Mouse (Mus musculus): Measurements from ENCODE around the gene Hadhb.

DNA sequence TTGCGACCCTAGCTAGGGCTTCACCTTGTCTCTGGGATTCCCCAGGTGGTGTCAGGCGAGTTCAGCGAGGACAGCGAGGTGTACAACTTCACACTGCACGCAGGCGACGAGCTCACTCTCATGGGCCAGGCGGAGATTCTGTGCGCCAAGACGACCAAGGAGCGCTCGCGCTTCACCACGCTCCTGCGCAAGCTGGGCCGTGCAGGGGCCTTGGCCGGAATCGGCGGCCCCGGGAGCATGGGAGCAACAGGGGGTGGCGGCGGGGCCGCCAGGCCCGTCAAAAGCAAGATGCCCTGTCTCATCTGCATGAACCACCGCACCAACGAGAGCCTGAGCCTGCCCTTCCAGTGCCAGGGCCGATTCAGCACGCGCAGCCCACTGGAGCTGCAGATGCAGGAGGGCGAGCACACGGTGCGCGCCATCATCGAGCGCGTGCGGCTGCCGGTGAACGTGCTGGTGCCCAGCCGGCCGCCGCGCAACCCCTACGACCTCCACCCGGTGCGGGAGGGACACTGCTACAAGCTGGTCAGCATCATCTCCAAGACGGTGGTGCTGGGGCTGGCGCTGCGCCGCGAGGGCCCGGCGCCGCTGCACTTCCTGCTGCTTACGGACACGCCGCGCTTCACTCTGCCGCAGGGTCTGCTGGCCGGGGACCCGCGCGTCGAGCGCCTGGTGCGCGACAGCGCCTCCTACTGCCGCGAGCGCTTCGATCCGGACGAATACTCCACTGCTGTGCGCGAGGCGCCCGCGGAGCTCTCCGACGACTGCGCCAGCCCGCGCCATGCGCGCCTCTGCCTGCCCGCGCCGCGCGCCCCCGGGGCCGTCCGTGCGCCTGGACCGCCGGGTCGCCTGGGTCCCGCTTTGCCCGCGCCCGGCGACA is 40.9 kb upstream of the Hadhb start:
- TF ChIP-seq GATA1 (IDR thresholded peaks at IDR 0.05; ENCODE audit: borderline replicate concordance, low read length) (no peak), TAL1 (conservative IDR thresholded peaks at IDR 0.05; ENCODE audit: low read depth, low read length) (no peak), CTCF (IDR thresholded peaks at IDR 0.05; ENCODE audit: low read depth, low read length) (no peak), POLR2AphosphoS5 (IDR thresholded peaks at IDR 0.05; ENCODE audit: insufficient replicate concordance, low read depth, low read length) (no peak), GATA2 (IDR thresholded peaks at IDR 0.05; ENCODE audit: borderline replicate concordance, low read depth, low read length) (no peak)

Measured in G1E (cell line).